In genomic region chr13:99152305-99152930, GRCm38 (mm10) we compare ENCODE assay signal across 8 mouse cellular contexts. TPM values are rescaled to one million over a fixed set of nuclear protein-coding genes. Genes with fewer than 3 reads are reported as not detected.
DNase-seq lines count a peak whose midpoint lies in the region; ATAC-seq lines count a peak whose summit lies in the region.

No protein-coding gene starts in this region.

- H3K4me2 ChIP-seq in lung, embryonic 15.5 days = peak overlapping the region; percentile 35
- peak overlapping the region; percentile 54 for H3K4me2 ChIP-seq in heart, embryonic 15.5 days

- no peak for ATAC-seq in lung, embryonic 15.5 days (ENCODE audit: borderline replicate concordance, extremely low read depth, low FRiP score, low TSS enrichment)
- ATAC-seq in heart, embryonic 15.5 days (replicated peaks; ENCODE audit: insufficient number of reproducible peaks, insufficient read depth, low FRiP score, low read depth) = no peak

- H3K9ac ChIP-seq in lung, embryonic 15.5 days = 0 out of 2 replicates have a peak overlapping the region, but pooled peaks have one; percentile 13
- H3K9ac ChIP-seq in heart, embryonic 15.5 days = no peak overlapping the region

- no peaks in the 10 kb centered on the region for H3K36me3 ChIP-seq in lung, embryonic 15.5 days
- H3K36me3 ChIP-seq in heart, embryonic 15.5 days = no peaks in the 10 kb centered on the region

- no peaks in the 10 kb centered on the region for H3K9me3 ChIP-seq in lung, embryonic 15.5 days
- H3K9me3 ChIP-seq in heart, embryonic 15.5 days (replicated peaks) = no peaks in the 10 kb centered on the region

- H3K27me3 ChIP-seq in lung, embryonic 15.5 days = peaks cover 3% of the 10 kb centered on the region; the same call in 1 of the 2 replicates
- no peaks in the 10 kb centered on the region for H3K27me3 ChIP-seq in heart, embryonic 15.5 days

- DNase-seq in cerebellum, adult 18-20 months = peak; percentile 8 to 11
- DNase-seq in cerebellum, adult 11 months = no peak
- no peak for DNase-seq in lung, postnatal 25 days (ENCODE audit: low spot score)
- DNase-seq in mesoderm, embryonic 11.5 days (ENCODE audit: low read depth, low spot score) = peak; percentile 34
- DNase-seq in layer of hippocampus, adult 8-10 months (ENCODE audit: low spot score in 2 of 2) = no peak
- no peak for DNase-seq in natural killer cell, adult 2 months (ENCODE audit: low spot score in 2 of 2)

- H3K4me3 ChIP-seq in lung, embryonic 15.5 days = no peak overlapping the region
- H3K4me3 ChIP-seq in heart, embryonic 15.5 days = peak overlapping the region; percentile 8

- H3K27ac ChIP-seq in lung, embryonic 15.5 days = no peak overlapping the region
- H3K27ac ChIP-seq in heart, embryonic 15.5 days = no peak overlapping the region

- 12% methylated on average over 18 of the region's 18 CpGs for WGBS in lung, embryonic 15.5 days
- WGBS in heart, embryonic 15.5 days = 11% methylated on average over 18 of the region's 18 CpGs

- peaks cover 16% of the 10 kb centered on the region for H3K4me1 ChIP-seq in lung, embryonic 15.5 days
- peaks cover 8% of the 10 kb centered on the region for H3K4me1 ChIP-seq in heart, embryonic 15.5 days (replicated peaks)

RNA-seq across cellular contexts. Expression of gene Zfp366, which starts 32.2 kb away (rescaled TPM):
- 0.96 and 1.2 TPM in 2 replicates for polyA plus RNA-seq in lung, embryonic 15.5 days (2015; fragmentation: Nextera tagmentation; extraction: Ambion mirVana)
- polyA plus RNA-seq in heart, embryonic 15.5 days (2015; fragmentation: Nextera tagmentation; extraction: Ambion mirVana) = 0.58 and 0.62 TPM in 2 replicates
- total RNA-seq in layer of hippocampus, adult 8-10 months (2022) = 1 to 10 TPM; 3.7 to 4.9 (median 3.9) TPM

Comparison
In these comparisons a context has a peak if more than half of its experiments do, and no peak if none do; other contexts are left out.
1. DNase-seq: peak in cerebellum, adult 18-20 months (2 of 2) and mesoderm, embryonic 11.5 days (single experiment); none in cerebellum, adult 11 months (single experiment), lung, postnatal 25 days (single experiment), layer of hippocampus, adult 8-10 months (0 of 2) and natural killer cell, adult 2 months (0 of 2).